Mouse (Mus musculus): Measurements from ENCODE around the gene Fblim1. TPM values are rescaled to one million over a fixed set of nuclear protein-coding genes. Genes with fewer than 3 reads are reported as not detected.

Fblim1 gene
- polyA plus RNA-seq, 1 experiment, result not detected

DNA sequence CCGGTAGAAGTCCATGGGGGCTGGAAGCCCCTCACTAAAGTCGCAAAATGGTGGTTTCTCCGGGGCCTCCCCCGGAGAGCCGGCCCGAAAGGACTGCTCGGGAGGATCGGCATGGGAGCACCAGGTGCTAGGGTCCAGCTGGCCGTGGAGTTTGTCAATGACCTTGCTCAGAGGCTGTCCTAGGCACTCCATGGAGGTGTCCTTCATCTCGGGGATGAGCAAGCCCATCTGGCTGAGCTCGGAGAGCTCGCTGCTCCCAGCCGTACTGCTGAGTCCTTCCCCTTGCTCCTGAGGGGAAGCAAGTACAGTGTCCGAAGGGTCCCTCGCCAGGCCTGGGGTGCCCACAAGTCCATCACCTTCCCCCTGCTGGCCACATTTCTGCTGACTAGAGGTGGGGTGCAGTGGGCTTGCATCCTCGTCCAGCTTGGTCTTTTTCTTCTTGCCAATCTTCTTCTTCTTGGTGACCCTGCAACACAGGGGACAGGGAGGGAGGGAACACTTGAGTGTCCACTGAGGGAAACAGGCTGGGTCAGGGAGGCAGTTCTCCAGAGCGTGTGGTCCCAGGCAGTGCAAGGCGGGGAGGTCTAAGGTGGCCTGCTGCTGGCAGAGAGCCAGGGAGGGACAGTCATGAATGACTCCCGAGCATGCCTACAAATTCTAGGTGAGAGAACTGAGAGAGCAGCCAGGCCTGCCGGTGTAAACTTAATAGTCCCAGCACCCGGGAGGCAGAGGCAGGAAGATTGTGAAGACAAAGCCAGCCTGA is 26.4 kb upstream of the Fblim1 start:
- no peak for TF ChIP-seq GATA1 (IDR thresholded peaks at IDR 0.05; ENCODE audit: low read length)

DNA sequence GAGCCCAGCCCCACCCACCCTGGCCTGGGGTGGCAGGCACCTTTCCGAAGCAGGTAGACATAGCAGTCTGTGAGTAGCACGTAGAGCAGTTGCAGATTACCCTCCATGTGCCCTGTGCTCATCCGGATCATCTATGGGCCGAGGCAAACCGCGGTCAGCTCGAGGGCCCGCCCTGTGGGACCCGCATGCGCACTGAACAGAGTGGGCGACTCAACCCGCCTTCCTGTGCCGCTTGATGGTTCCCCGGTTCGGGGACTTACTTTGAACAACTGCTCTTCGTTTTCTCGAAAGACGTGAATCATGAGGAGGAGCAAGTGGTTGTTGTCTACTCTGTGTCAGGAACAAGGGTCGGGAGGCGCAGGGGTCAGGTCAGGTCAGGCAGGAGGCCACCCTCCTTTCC is 25.4 kb upstream of the Fblim1 start:
- TF ChIP-seq GATA1 (IDR thresholded peaks at IDR 0.05; ENCODE audit: low read length), result no peak

DNA sequence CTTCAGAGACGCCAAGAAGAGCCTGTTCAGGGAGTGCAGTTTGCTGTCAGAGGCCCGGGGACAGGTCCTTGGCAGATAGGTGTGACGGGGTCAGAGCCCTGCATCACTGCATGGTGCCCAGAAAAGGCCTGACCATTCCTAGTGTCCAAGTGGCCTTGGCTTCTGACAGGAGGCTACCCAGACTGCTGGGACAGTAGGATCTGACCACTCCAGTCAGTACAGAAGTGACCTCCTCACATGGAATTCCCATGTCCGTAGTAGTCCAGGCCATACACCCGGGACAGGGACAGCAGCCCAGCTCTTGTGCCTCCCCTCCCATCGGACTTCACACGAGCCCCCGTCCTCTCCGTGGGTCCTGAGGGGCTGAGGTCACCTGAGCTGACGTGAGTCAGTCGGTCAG is 24.1 kb upstream of the Fblim1 start:
- no peak for TF ChIP-seq GATA1 (IDR thresholded peaks at IDR 0.05; ENCODE audit: low read length)

DNA sequence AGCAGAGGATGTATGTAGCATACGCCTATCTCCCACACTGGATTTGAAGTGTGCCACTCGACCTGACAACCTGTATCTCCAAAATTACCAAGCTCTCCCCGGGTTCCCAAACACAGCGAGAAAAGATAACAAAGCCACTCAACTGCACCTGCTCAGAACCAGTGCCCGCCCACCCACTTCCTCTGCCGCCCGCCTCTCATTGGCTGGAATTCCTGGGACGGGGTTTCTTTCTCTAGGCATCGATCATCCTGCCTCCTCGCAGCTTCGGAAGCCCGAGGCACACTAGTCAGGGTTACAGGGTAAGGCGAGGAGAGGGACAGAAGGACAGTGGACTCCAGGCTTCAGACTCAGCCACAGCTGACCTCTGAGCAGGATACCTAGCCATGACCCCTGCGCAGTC is 22.8 kb upstream of the Fblim1 start:
- TF ChIP-seq GATA1 (IDR thresholded peaks at IDR 0.05; ENCODE audit: low read length), result no peak

DNA sequence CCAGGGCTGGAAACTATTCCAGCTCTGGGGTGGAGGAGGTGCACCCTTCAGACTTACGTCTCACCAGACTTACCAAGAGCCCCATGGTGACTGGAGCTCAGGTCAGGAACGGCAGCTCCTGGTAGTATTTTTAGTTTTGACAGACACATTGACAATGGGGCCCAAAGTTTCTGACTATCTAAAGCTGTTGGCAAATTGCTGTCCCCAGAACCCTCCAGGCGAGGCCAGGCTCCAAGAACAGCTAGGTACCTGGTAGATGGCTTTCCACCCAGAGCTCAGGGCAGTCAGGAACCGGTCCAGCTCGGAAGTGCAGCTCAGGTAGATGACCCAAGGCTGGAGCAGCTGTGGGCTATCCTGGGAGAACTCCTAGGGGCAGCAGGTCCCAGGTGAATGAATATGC is 21.6 kb upstream of the Fblim1 start:
- no peak for TF ChIP-seq GATA1 (IDR thresholded peaks at IDR 0.05; ENCODE audit: low read length)

DNA sequence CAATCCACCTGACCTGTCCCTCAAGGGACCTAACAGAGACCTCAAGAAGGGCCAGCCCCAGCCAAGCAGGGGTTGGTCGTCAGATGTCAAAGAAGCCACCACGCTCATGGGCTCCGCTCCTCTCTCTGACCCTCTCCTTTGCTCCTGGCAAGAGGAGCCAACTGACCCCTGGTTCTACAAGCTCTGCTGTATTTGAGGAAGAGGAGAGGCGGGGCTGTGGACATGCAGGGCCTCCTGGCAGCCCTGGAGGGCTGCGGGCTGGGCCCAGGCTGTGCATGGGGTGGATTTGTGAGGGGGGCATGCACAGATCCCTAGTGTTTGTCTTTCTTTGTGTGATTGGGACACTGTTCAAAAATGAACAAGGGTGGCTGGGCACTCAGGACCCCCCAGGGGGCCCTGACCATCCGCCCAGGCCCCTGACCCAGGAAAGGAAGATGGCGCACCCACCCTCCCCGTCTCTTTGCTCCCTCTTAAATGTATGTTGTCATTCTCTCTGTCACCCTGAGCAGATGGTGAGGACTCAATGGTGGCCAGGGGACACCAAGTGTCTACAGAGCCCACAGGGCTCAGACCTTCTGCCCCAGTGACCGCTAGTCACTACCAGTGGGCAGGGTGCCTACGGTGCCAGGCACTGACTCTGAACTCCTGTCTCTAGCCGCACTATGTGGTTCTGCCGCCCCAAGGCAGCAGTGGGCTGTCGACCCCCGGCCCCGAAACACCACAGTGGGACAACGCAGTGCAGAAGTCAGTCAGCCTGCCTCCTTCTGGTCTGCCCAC is 20.1 kb upstream of the Fblim1 start:
- TF ChIP-seq GATA1 (IDR thresholded peaks at IDR 0.05; ENCODE audit: low read length), result no peak

DNA sequence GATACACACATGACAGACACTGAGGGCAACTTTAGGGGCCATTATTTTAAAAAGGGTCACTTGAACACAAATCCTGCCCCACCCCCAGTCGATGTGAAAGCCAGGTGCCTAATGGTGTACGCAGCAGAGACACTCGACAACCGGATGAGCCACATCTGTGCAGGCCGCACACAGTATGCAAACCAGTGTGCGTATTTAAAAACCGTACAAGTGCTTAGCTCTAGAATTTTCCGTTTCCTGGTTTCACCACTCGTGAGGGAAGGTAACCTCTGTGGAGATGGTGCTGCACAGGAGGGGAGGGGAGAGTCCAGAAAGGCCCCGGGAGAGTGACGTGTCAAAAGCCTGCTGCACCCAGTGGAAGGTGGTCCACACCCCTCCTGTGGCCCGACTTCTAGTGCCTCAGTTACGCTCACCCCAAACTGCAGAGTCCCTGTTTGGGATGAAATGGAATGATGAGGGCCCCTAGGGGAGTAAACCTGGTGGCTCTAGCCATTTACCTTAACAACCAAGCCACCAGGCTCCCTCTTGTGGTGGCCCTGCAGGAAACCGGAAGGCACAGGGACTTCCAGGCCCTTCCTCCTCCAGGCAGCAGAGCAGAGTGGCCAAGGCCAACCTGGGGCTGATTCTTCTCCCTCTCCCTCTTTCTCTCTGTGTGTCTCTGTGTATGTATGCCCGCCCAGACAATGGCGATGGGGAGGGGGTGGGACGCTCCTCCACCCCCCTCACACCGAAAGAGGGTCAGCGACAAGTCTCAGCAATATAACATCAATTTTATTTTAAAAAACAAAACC is 19.3 kb upstream of the Fblim1 start:
- TF ChIP-seq GATA1 (IDR thresholded peaks at IDR 0.05; ENCODE audit: low read length), result no peak

DNA sequence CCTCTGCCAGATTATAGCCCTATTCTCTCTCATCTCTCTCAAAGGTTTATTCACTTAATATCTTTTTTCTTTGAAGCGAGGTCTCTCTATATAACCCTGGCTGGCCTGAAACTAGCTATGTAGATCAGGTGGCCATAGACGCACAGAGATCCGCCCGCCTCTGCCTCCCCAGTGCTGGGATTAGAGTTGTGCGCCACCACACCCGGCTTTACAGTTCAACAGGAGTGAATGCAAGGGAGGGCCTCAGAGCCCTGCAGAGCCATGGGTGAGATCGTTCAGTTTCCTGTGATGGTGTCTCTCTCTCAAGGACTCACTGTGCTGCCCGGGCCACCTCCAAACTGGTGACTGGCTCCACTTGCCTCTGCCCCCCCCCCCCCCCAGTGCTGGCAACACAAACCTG is 18.2 kb upstream of the Fblim1 start:
- TF ChIP-seq GATA1 (IDR thresholded peaks at IDR 0.05; ENCODE audit: low read length), result no peak

DNA sequence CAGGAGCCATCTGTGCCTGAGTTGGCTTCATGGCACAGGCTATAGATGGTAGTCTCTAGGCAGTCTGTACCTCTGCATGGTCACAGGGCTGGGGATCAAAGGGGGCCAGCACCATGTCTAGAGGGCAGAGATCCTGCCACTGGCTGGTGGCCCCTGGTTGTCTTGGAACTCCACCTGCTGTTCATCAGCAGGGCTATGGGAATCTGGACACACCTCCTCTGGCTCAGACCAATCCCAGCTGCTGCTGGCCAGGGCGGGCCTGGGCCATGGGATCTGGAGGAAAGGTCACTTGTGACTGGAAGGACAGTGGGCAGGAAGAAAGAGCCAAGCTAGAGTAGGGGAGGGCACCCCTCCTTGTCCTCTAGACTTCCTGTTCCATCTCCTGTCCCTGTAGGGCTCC is 17.8 kb upstream of the Fblim1 start, which contains the start of gene Slc25a34:
TSS of gene Slc25a34 (minus strand) at position 156 of the 400 bp plus-strand sequence.
- no peak for TF ChIP-seq GATA1 (IDR thresholded peaks at IDR 0.05; ENCODE audit: low read length)

DNA sequence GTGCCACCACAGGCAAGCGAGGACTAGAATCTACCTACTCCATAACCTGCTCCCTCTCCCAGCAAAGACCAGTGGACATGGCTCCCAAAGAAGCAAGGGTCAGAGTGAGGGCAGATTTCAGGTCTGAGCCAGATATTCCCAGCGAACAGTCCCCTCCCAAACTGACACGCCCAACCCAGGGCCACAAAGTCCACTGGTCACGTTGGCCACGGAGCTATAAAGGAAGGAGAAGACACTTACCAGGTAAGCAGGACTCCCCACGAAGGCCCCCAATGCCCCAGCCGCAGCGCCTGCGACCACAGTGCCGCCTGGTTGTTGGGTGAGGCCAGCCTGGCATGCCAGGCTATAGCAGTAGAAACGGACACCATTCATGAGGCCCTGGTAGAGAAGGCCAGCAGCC is 17.1 kb upstream of the Fblim1 start:
- no peak for TF ChIP-seq GATA1 (IDR thresholded peaks at IDR 0.05; ENCODE audit: low read length)

DNA sequence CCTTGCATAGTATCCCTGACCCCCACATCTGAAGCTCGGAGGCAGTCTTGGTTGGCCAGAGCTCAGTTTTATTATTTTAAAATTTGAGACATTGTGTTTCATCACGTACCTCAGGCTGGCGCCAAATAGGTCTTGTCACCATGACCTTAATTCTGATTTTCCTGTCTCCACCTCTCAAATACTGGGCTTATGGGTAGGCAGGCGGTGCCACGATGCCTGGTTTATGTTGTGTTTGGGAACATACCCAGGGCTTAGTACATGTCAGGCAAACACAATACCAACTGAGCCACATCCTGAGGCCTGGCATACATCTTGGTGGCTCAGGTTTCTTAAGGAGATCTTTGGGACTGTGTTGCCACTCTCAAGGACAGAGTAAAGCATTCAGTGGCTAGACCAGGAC is 16.7 kb upstream of the Fblim1 start:
- TF ChIP-seq GATA1 (IDR thresholded peaks at IDR 0.05; ENCODE audit: low read length), result no peak

DNA sequence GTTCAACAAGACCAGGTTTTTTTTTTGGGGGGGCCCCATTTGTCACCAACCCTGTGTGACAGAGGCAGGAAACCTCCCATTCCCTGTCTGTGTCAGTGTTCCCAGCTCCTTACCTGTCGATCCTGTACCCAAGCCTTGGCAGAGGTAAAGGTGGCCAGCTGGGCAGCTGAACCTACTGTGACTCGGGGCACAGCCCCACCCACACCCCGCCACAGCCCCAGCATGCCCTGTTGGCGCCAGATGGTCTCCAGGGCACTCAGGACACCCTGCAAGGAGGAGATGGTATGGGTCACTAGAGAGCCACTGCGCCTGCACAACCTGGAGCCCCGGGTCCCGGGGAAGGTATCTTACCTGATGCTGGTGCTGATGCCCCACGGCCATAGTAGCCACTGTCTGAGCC is 16.2 kb upstream of the Fblim1 start:
- no peak for TF ChIP-seq GATA1 (IDR thresholded peaks at IDR 0.05; ENCODE audit: low read length)

DNA sequence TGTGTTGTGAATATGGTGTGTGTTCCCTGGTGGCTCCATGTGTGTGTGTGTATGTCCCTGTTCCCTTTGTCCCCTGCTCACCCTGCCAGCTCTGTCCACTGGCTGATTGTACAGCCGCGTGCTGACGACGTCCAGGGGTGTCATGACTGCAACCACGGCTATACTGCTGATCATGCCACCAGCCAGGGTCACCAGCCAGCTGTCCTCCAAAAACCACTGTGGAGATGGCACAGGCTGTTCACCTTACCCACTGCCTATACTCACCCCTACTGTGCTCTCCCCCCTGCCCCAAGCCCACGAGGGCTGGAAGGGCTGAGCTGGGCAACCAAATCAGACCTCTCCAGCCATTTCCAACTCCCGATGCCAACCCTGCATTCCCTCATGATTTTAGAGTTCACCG is 15.4 kb upstream of the Fblim1 start:
- no peak for TF ChIP-seq GATA1 (IDR thresholded peaks at IDR 0.05; ENCODE audit: low read length)

DNA sequence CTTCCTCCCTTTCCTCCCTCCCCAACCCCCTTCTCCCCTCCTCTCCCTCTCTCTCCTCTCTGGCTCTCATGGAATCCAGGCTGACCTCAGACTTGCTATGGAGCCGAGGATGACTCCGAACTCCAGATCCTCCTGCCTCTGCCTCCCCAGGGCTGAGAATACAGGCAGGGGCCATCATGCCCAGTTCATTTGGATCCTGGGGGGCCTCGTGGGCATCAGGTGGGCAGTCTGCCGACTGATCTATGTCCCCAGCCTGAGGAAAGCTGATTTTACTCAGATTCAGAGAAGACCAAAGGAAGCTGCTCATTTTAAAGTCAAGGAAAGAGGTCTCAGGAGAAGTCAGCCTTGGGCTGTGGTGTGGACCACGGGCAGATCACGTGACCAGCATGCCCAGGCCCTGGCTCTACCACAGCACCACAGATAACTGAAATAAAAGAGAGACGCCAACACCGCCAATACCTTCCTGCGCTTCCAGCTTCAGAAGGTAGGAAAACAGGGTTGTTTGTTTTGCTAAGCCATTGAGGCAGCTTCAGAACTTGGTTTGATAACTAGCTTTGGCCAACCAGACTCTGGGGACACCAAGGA is 13.5 kb upstream of the Fblim1 start:
- TF ChIP-seq GATA1 (IDR thresholded peaks at IDR 0.05; ENCODE audit: low read length), result no peak

DNA sequence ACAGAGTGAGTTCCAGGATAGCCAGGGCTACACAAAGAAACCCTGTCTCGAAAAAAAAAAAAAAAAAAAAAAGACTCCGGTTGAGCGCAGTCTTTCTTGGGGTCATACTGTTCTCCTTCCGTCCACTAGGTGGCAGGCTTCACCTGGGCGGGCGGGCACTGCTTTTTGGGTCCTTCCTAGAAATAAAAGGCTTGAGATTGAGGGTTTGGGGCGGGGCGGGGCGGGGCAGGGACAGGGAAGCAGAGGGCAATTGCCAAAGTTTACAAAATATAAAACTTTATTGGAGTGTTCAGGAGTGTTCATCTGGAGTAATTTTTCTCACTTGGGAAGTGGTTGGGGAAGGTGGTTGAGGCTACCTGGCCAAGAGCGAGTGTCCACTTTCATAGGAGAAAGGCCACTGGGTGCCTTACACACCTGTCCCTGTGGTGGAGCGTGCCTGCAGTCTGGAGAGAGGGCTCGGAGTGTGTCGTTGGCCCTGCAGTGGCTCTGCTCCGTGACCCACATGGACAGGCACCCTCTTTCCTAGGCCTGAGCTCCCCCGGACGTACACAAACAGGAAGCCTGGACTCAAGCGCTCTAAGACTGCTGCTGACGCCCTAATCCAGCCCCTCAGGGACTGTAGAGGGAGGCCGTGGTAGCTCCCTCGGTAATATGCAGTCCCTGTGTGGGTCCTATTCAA is 12.8 kb upstream of the Fblim1 start, which contains the start of gene Tmem82:
TSS of gene Tmem82 (minus strand) at position 69 of the 679 bp plus-strand sequence.
- TF ChIP-seq GATA1 (IDR thresholded peaks at IDR 0.05; ENCODE audit: low read length), result no peak
